Mouse (Mus musculus) spleen, adult 2 months (tissue): ENCODE measurements around the gene Ccdc85b. TPM values are rescaled to one million over a fixed set of nuclear protein-coding genes. Genes with fewer than 3 reads are reported as not detected.

Source experiments
- DNase-seq, 2 experiments: peaks; one replicate each; pipeline versions ENCODE4 v3.0.0 to v3.0.0-alpha.2; 2012 to 2021; ENCODE audit warnings: low spot score in 2 of 2, low read depth in 1 of 2
- H3K27ac ChIP-seq: fragments of 200-500 bp; 2 replicates; pipeline ENCODE4 v1.5.1; 2012; ENCODE audit warnings: low read length, inconsistent platforms; ENCODE audit not compliant: insufficient read depth
- H3K27me3 ChIP-seq: fragments of 200-500 bp; 2 replicates; pipeline ENCODE4 v1.6.1; 2012; ENCODE audit warnings: mild to moderate bottlenecking, moderate library complexity, low read length, inconsistent platforms; ENCODE audit not compliant: control insufficient read depth, insufficient read depth
- H3K36me3 ChIP-seq: fragments of 200-500 bp; 2 replicates; pipeline ENCODE4 v1.6.1; 2012; ENCODE audit warnings: mild to moderate bottlenecking, low read length, inconsistent platforms; ENCODE audit not compliant: control insufficient read depth, insufficient read depth
- H3K4me1 ChIP-seq: fragments of 200-500 bp; 2 replicates; pipeline ENCODE4 v1.6.1; 2011; ENCODE audit warnings: inconsistent platforms; ENCODE audit not compliant: control insufficient read depth, insufficient read depth, insufficient read length
- H3K4me3 ChIP-seq: fragments of 200-500 bp; 2 replicates; pipeline ENCODE4 v1.5.1; 2011; ENCODE audit warnings: mild to moderate bottlenecking, inconsistent platforms; ENCODE audit not compliant: insufficient read depth, insufficient read length; ENCODE audit errors: extremely low read depth
- CTCF ChIP-seq: fragments of 200-500 bp; IDR thresholded peaks from 2 replicates; pipeline ENCODE4 v1.5.1; 2011; ENCODE audit warnings: mild to moderate bottlenecking, inconsistent platforms; ENCODE audit not compliant: insufficient read depth, insufficient read length, insufficient replicate concordance; ENCODE audit errors: extremely low read depth
- POLR2A ChIP-seq: fragments of 200-500 bp; IDR thresholded peaks from 2 replicates; pipeline ENCODE4 v1.6.1; 2011; ENCODE audit warnings: low read depth, low read length, inconsistent platforms
- WGBS: fragments of 180-500 bp; shearing (Covaris S2); methylation state at CpG from one replicate; pipeline ENCODE4 v1.1.7; 2018; 5-methylcytosine and 5-hydroxymethylcytosine counted together
- polyA plus RNA-seq: library from polyadenylated mRNA; depleted of rRNA; stranded (reverse); fragments of >200 nt; gene quantifications from 2 replicates; pipeline ENCODE4 v1.2.3, GENCODE M21; 2012

Ccdc85b gene
- polyA plus RNA-seq, 1 experiment, result 5.3 TPM

- Histone ChIP-seq H3K36me3 (peaks cover 16% of the 10 kb centered on the region), H3K4me1 (peaks cover under 1% of the 10 kb centered on the region; the same call in 1 of the 2 replicates), H3K4me3 (no peak overlapping the region), H3K27me3 (no peaks in the 10 kb centered on the region), H3K27ac (no peak overlapping the region)
- WGBS, result 92% methylated on average over 9 of the region's 9 CpGs
- DNase-seq, result no peak
- TF ChIP-seq POLR2A (no peak), CTCF (no peak)
Measured at GRCm38 (mm10) chr19:5463212-5463611, 5.5 kb upstream of the Ccdc85b start.

DNA sequence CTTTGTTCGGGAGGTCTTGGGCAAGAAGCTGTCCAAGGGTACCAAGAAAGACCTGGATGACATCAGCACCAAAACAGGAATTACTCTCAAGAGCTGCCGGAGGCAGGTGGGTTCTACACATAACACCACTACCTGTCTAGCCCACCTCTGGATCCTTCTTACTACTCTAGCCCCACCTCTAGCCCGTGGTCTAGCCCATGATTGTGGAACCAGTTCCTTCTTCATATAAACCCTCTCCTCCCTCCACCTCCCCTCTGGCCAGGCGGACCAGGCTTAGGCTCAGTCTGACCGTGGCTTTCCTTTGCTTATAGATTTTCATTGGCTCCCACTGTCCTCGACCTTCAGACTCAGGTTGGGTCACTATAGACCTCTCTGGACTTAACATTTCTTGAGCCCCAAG, 3.7 kb upstream of the Ccdc85b start:
- no peak for DNase-seq
- TF ChIP-seq POLR2A, result no peak
- Histone ChIP-seq H3K27ac (no peak overlapping the region), H3K4me3 (no peak overlapping the region), H3K36me3 (peaks cover 14% of the 10 kb centered on the region), H3K4me1 (peaks cover 10% of the 10 kb centered on the region), H3K27me3 (no peaks in the 10 kb centered on the region)
- 81% methylated on average over 6 of the region's 6 CpGs for WGBS

- DNase-seq, result peak; percentile 75 to 84
- H3K4me1 ChIP-seq, result peaks cover 14% of the 10 kb centered on the region
Measured at GRCm38 (mm10) chr19:5460465-5460911, 2.8 kb upstream of the Ccdc85b start, which contains the start of gene Fibp. TSS of gene Fibp (plus strand) at chr19:5460615.

DNA sequence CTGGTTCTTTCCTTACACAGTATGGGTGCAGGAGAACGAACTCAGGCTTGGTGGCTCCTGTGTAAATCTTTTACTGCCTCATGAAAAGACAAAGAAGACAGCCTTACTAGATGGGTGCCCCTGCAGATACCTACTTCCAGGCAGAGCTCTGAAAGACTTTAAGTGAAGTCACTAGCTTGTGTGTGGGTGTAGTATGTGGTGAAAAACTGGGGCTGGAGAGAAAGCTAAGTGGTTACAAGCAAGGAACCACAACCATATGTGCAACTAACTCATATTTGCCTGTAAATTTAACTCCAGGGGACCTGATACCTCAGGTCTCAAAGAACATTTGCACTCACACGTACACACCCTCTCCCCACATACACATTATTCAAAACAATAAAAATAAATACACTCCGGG, 2.2 kb upstream of the Ccdc85b start:
- Histone ChIP-seq H3K4me1 (peaks cover 14% of the 10 kb centered on the region), H3K36me3 (peaks cover 10% of the 10 kb centered on the region), H3K4me3 (no peak overlapping the region), H3K27me3 (no peaks in the 10 kb centered on the region), H3K27ac (no peak overlapping the region)
- no peak for DNase-seq
- no peak for TF ChIP-seq POLR2A
- TF ChIP-seq CTCF, result no peak
- WGBS, result 29% methylated on average over 3 of the region's 3 CpGs

More at GRCm38 (mm10) chr19:5460465-5460911, 2.8 kb upstream of the Ccdc85b start, which contains the start of gene Fibp:
- TF ChIP-seq POLR2A (peak; percentile 36; the same call in 1 of the 2 replicates), CTCF (no peak)
- WGBS, result under 1% methylated on average over 32 of the region's 32 CpGs
- no peaks in the 10 kb centered on the region for H3K27me3 ChIP-seq
- peaks cover 12% of the 10 kb centered on the region for H3K36me3 ChIP-seq
- peak within 1 kb of the TSS; percentile 53 for H3K27ac ChIP-seq
- peak within 1 kb of the TSS; percentile 76 for H3K4me3 ChIP-seq

- Histone ChIP-seq H3K27ac (no peak overlapping the region), H3K4me3 (no peak overlapping the region), H3K27me3 (no peaks in the 10 kb centered on the region), H3K36me3 (peaks cover 5% of the 10 kb centered on the region), H3K4me1 (peaks cover 14% of the 10 kb centered on the region)
- no peak for DNase-seq
- 77% methylated on average over 7 of the region's 7 CpGs for WGBS
- TF ChIP-seq CTCF (no peak), POLR2A (no peak)
Measured at GRCm38 (mm10) chr19:5459019-5459418, 1.3 kb upstream of the Ccdc85b start.

GRCm38 (mm10) chr19:5456922-5457745, 560 bp downstream of the Ccdc85b start:
- no peaks in the 10 kb centered on the region for H3K27me3 ChIP-seq
- WGBS, result under 1% methylated on average over 68 of the region's 70 CpGs
- peak overlapping the region; percentile 95 for H3K27ac ChIP-seq
- peak; percentile 78 to 92 for DNase-seq
- TF ChIP-seq CTCF (no peak), POLR2A (peak; percentile 75)
- H3K4me3 ChIP-seq, result peak overlapping the region; percentile 98
- no peaks in the 10 kb centered on the region; the same call in 1 of the 2 replicates for H3K36me3 ChIP-seq
- H3K4me1 ChIP-seq, result peaks cover 14% of the 10 kb centered on the region
